Mouse (Mus musculus) embryo, embryonic 10 days (tissue): ENCODE results near the gene Aldh1a7.
"Not testable (repeated sequence)": the region's sequence is repeated elsewhere in the genome, so short reads cannot be mapped to it uniquely, and the experiment has no call there.

Source experiments
- DNase-seq: peaks from one replicate; pipeline ENCODE4 v3.0.0-alpha.2; 2015; ENCODE audit warnings: low spot score

The Aldh1a7 gene

DNA sequence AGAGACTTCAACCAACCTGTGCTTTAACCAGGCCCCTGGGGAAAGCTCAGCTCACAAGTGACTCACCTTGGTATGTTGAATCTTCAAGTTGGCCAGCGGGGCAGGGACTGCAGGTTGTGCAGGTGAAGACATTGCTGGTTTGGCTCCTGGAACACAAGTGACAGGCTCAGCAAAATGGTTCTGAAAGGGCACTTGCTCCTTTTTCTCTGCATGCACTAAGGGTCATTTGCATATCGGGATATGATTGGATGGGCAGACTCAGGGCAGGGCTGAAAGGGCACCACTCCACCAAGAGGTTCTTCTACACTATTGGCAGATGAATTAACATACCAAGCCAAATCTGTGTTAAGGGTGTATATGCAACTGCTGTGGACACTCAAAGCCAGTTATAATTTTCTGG lies at the start of gene Aldh1a7:
Gene Aldh1a7, minus strand, starts transcription at position 182 of the 400 bp plus-strand sequence.
- DNase-seq, result peak; percentile 46

- no peak for DNase-seq
Observed at GRCm38 (mm10) chr19:20775681-20776080, 48.3 kb upstream of the Aldh1a7 start.

DNA sequence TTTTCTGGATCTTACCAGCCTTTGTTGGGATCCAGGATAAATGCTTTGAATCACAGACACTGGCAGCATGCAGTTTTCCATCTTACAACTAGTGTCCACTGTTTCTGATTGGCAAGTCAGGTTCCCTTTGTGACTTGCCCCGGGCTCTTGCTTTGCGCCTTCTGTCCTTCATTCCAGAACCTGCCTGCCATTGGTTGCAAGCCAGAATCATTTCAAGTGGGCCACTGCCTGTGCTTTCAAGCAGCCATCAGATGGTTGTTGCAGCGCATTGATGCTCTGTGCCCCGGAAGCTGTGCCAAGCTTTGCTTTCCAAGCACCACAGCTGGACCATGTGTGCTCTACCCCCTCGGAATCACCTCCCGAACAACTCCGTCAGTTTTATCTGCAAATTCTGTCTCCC lies 46.6 kb upstream of the Aldh1a7 start:
- DNase-seq, result no peak

DNA sequence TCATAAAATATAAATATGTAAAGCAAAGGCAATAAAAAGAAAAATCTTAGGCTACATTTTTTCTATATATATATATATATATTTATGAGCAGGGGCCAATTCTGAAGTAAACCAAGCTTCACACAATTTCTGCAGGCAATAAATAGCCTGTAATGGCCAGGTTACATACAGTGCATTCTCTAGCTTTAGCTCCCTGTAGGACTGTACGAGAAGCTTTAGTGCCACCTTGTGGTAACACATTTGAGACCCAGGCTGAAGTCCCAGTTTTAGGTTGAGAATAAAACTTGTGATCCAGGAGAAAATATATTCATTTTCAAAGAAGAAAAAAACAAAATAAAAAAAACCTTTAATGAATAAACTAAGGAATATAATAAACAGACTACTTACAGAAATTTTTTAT lies 36.9 kb upstream of the Aldh1a7 start:
- peak; percentile 76 for DNase-seq

- DNase-seq, result no peak
Observed at GRCm38 (mm10) chr19:20761675-20762426, 34.5 kb upstream of the Aldh1a7 start.

DNA sequence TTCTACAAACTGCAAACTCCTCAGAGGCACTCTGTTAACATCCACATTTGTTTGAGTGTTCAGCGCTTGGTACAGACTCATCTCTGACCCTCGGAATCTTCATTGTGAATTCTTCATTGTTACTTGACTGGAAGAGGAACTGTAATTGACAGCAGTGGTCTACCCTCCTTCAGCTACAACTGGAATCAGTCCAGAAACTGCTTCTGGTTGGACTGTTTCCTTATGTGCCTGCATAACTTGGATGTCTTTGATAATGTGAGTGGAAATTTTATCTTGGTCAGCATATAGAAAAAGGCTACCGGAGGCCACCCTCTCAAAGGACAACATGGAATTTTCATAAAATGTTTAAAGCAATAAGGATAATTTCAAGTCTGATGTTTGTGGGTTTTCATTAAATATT lies 33.8 kb upstream of the Aldh1a7 start:
- no peak for DNase-seq

DNA sequence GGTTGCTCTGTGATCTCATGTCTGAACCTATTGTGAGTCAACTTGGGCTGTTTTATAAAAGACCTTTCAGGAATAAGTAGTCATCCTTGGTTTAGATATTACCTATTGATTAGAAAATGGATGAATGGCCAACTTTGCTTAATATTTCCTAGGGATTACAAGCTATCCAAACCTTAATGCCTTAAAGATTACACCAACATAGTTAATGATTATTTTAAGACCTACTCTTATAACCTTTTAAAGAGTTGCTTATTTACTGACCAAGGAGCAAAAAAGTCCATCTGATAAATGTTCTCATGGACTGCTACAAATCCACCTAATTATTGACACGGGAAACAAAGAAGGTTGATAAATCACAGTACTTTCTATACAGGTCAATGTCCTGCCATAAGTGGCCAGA lies 17.3 kb upstream of the Aldh1a7 start:
- DNase-seq, result no peak

DNA sequence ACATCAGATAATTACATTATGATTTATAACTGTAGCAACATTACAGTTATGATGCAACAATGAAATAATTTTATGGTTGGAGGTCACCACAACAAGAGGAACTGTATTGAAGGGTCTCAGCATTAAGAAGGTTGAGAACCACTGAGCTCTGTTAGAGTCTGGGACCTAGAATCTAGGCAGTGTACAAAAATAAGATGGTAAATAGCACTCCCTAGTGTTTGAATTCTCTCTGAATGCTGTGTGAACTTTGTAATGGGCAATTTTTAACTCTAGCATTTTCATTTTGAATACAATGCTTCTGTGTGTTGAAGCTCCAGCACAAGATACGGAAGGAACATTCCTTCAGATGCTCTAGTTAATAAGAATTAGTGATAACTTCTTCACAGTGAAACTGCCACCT lies 916 bp upstream of the Aldh1a7 start:
- peak; percentile 6 for DNase-seq

DNA sequence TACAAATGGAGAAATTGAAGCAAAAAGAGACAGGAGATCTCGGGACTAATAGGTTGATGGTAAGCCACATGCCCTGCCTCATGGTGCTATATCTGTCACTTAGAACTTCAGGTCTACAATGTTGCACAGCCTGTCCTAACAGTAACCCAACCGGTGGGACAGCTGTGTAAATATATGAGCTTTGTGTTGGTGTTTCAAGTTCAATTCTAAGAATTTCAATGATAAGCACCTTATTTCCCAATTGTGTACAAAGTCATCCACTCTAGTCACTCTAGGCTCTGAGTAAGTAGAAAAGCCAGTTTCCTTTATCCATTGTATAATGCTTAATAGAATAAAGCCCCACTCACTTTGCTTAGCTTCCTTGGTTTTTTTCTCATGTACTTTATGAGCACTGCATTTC lies 4.4 kb downstream of the Aldh1a7 start:
- DNase-seq, result no peak

GRCm38 (mm10) chr19:20720298-20720697 lies 7.1 kb downstream of the Aldh1a7 start:
- DNase-seq, result no peak

DNA sequence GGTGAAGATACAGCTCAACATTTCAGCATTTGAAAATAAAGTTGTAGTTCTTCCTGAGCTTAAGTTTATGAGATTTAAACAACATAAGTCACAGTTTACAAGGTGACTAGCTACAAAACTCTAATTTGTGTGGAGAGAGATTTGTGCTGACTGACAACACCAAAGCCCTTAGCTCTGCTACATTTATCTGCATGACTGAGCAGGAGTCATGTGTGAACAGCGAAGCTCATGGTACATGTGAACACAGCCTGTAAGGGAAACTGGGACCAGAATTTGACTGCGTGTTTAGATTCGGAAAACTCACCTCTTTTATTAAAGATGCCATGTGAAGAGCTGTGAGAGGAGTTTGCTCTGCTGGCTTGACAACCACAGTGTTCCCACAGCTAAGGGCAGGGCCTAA lies 11.7 kb downstream of the Aldh1a7 start:
- DNase-seq, result no peak

- no peak for DNase-seq
Observed at GRCm38 (mm10) chr19:20715093-20715492, 12.3 kb downstream of the Aldh1a7 start.

- no peak for DNase-seq
Observed at GRCm38 (mm10) chr19:20714543-20714942, 12.8 kb downstream of the Aldh1a7 start.

- DNase-seq, result no peak
Observed at GRCm38 (mm10) chr19:20707159-20707558, 20.2 kb downstream of the Aldh1a7 start.

- no peak for DNase-seq
Observed at GRCm38 (mm10) chr19:20706747-20707146, 20.6 kb downstream of the Aldh1a7 start.

DNA sequence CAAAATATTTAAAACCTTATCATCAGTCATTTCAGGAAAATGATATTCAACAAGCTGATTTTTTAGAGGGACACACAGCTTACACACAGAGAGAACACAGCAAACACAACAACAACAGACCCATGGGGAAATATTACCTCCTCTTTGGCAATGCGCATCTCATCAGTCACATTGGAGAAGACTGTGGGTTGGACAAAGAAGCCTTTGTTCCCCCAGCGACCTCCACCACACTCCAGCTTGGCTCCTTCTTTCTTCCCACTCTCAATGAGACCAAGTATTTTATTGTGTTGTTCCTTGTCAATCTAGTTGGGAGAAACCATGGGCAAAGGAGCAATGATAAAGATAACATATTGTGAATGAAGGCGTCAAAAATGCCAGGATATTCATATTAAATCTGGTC lies 25.3 kb downstream of the Aldh1a7 start:
- DNase-seq, result peak; percentile 27

GRCm38 (mm10) chr19:20677697-20678355 lies 49.5 kb downstream of the Aldh1a7 start:
- DNase-seq, result no peak

- DNase-seq, result no peak
Observed at GRCm38 (mm10) chr19:20654141-20654873, 73.1 kb downstream of the Aldh1a7 start.

- no peak for DNase-seq
Observed at GRCm38 (mm10) chr19:20653082-20653676, 74.2 kb downstream of the Aldh1a7 start.

- no peak for DNase-seq
Observed at GRCm38 (mm10) chr19:20650008-20650407, 77.4 kb downstream of the Aldh1a7 start.

- DNase-seq, result not testable (repeated sequence)
Observed at GRCm38 (mm10) chr19:20647496-20647895, 79.9 kb downstream of the Aldh1a7 start.

GRCm38 (mm10) chr19:20644346-20644745 lies 83.0 kb downstream of the Aldh1a7 start:
- peak; percentile 23 for DNase-seq
